Mouse (Mus musculus) neural tube, embryonic 10.5 days (tissue): ENCODE results near the gene Kif21a.

Experiments used
- DNase-seq: peaks from one replicate; pipeline ENCODE4 v3.0.0-alpha.2; 2017; ENCODE audit warnings: low spot score; ENCODE audit errors: extremely low spot score

The Kif21a gene

DNA sequence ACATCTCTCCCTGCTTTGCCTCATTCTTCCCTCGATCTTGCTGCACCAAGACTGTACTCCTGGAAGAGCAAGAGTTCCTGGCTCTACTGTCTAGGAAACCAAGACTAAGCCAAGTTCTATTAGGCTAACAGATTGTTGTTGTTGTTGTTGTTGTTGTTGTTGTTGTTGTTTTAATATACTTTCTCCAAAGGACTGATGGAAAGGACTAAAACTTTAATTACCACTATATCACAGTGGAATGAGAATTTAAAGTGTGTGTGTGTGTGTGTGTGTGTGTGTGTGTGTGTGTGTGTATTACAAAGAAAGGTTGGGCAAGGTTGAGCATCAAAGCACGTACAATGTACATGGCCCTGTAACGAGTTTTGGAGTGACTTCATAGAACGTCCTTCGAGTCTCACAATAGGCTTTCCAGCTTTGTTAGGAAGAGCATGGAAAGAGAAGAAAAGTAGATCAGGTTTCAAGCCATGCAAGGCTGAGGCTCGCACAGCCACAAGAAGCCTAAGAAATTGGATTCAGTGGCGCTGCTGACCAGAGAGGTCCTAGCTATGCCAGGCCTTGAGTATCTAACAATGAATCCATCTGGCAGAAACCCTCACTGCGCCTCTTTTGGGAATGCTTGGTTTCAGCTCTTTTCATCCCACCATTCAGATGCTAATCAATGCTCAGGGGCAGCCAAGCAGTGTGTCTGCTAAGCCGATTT lies 31.4 kb downstream of the Kif21a start:
- DNase-seq = peak; percentile 52

- DNase-seq = peak; percentile 47
These were observed 32.2 kb downstream of the Kif21a start for GRCm38 (mm10) chr15:91017261-91018160.

GRCm38 (mm10) chr15:91016366-91016765 lies 33.4 kb downstream of the Kif21a start:
- DNase-seq = no peak

DNA sequence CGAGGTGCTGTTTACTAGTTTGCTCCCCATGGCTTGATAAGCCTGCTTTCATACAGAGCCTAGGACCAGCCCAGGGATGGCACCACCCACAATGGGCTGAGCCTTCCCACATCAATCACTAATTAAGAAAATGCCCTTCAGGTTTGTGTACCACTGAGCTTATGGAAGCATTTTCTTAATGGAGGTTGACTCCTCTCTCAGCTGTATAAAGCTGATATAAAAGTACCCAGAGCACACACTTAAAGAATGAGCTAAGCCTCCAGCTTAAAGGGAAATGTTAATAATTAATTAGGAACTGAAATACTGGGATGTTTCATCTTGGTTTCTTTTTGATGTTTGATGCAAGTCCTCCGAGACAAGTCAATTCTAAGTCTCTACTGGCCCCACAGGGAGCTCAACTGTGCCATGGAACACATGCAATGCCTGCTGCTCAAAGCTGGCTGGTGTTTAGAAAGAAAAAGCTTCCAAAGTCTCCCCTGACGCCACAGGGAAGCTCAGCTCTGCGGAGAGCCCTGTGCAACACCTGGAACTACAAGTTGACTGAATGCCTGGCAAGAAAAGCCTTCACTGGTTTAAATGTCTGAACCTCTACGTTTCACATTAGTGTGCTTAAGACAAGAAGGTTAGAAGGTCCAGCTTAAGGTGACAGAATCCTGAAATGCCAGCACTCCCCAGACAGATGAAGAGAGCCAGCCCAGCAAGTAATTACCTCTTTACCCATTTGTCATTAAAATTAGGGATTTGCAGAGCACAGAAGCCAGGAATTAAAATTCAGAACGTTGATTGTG lies 36.8 kb downstream of the Kif21a start:
- no peak for DNase-seq

- DNase-seq = no peak
These were observed 39.5 kb downstream of the Kif21a start for GRCm38 (mm10) chr15:91010218-91010617.

- DNase-seq = no peak
These were observed 42.5 kb downstream of the Kif21a start for GRCm38 (mm10) chr15:91007123-91007830.

GRCm38 (mm10) chr15:91004726-91005125 lies 45.0 kb downstream of the Kif21a start:
- DNase-seq = no peak

GRCm38 (mm10) chr15:91001037-91001616 lies 48.6 kb downstream of the Kif21a start:
- no peak for DNase-seq

GRCm38 (mm10) chr15:91000280-91001036 lies 49.3 kb downstream of the Kif21a start:
- DNase-seq = no peak

DNA sequence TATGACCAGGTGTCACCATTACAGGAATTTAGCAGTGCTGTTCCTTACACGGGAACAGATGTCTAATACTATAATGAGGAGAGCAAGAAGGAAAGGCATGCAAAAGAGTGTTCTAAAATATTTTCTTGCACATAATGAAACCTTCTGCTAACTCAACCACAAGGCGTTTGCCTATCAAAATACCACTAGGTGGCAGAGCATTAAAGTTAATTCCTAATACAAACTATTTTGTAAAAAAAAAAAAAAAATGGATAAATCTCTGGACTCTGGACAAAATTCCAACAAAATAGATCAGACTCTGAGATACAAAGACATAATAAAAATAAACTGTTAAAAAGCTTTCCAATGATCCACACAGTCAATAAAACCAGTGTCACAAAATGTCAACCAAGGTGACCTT lies 56.9 kb downstream of the Kif21a start:
- no peak for DNase-seq

DNA sequence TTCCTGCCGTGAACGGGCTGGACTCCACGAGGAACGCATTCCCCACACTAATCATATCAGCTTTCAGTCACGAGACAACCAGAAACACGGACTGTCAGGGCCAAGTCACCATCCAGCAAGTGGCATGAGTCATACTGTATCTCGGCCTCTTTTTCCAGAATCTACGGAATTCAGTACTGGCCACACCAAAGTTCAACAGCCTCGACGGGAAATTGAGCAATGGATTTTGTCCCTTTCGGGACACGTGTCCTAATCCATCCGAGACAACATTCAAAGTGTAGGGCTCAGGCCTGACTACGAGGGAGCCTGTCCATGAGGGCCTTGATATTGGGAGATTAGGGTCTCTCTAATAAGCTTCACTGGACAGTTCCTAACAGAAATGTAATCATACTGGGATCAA lies 57.4 kb downstream of the Kif21a start:
- no peak for DNase-seq

GRCm38 (mm10) chr15:90991843-90992242 lies 57.9 kb downstream of the Kif21a start:
- no peak for DNase-seq

DNA sequence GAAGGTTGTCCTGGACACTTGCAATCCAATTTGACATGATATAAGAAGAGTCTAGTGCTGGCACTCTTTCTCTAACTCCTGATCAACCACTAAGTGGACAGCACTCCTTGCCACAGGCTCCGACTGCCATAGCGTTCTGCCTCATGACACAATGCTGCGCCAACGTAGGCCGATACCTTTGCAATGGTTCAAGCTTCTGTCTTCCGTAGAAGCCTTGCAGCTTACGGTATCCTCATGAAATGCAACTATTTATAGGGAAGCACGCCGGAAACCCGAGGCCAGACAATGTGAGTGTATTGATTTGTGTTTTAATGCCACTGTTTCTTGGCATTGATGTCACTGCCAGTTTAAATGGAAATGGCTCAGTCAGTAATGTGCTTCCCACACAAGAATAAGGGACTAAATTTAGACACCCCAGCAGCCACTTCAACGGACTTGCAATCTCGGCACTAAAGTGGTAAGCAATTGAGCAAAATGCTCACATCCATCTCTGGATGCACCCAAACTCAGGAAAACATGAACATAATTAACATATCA lies 62.0 kb downstream of the Kif21a start:
- no peak for DNase-seq

- peak; percentile 9 for DNase-seq
These were observed 73.8 kb downstream of the Kif21a start for GRCm38 (mm10) chr15:90975914-90976313.

DNA sequence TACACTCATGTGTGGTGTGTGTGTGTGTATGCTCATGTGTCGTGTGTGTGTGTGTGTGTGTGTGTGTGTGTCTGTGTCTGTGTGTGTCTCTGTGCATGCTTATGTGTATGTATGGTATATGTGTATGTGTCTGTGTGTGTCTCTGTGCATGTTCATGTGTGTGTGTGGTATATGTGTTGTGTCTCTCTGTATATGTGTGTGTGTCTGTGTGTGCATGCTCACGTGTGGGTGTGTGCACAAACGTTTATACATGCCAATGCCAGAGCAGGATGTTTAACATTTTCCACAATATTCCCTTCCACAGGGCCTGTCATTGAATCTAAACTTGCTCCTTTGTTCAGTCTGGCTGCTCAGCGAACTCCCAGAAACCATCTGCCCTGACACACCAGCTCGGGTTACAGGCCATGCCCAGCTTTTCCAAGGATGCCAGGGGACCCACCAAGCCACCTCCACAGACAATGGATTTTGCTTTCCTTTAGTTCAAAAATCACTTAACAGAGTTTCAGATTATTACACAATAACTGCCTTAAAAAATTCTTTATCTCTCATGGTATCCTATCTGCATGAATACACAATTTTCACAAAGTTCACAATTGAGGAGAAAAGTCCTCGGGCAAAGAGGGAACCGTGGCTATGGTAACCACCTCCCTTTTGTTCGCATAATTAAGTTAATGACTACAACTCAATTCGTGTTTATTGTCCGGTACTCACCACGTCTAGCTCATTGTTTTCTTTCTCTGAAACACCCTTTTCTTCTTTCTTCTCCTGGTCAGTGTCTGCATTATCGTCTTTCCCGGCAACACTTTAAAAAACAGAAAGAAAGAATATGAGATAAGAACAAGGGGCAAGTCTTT lies 77.6 kb downstream of the Kif21a start:
- DNase-seq = no peak

DNA sequence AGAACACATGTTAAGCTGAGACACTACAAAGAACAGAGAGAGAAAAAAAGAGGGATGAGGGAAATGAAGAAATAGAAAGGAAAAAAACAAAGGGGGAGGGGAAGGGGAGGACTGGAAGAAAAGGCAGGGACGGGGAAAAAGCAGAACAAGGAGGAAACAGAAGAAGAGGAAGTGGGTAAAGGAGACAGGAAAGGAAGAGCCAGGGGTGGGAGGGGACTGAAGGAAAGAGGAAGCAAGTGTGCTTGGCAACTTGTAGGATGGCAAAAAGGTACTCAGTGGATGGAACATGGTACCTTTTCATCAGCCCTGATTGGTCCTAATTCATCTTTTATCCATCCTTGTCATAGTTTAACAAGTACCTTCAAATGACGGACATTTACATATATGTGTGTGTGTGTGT lies 86.4 kb downstream of the Kif21a start:
- DNase-seq = no peak

DNA sequence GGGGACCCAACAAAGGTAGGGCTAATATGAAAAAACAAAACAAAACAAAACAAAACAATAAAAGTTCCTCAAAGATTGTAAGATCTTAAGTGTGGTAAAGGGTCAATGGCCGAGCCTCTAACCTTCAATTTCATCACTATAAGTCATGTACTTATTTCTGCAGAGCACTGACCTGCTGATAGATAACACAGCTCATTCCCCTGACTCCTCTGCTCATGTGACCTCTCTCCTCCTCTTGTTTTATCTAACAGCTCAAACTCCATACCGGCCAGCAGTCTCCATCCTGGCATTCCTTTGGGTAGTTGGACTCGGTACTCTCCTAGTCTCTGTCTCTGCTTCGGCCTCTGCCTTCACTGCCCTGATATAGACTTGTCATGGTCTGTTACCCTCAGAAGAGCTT lies 87.2 kb downstream of the Kif21a start:
- DNase-seq = no peak

- peak; percentile 7 for DNase-seq
These were observed 88.8 kb downstream of the Kif21a start for GRCm38 (mm10) chr15:90960831-90961554.
